Mouse (Mus musculus) stomach, postnatal 0 days (tissue): Measurements from ENCODE around the gene Srsf3. TPM values are rescaled to one million over a fixed set of nuclear protein-coding genes. Genes with fewer than 3 reads are reported as not detected.

Source experiments
- ATAC-seq: fragments of 200-750 bp; cut with Nextera tagmentation; 2 replicates; pipeline ENCODE4 v1.8.0; 2017; ENCODE audit not compliant: low FRiP score, low TSS enrichment
- DNase-seq: peaks from one replicate; pipeline ENCODE4 v3.0.0-alpha.2; 2016; ENCODE audit warnings: low spot score
- H3K27ac ChIP-seq: fragments of 300-500 bp; sonication (generic); replicated peaks from 2 replicates; pipeline ENCODE4 v1.5.1; 2014; ENCODE audit warnings: mild to moderate bottlenecking, control low read depth
- H3K27me3 ChIP-seq: fragments of 300-500 bp; sonication (generic); 2 replicates; pipeline ENCODE4 v1.6.1; 2014; ENCODE audit warnings: low read length; ENCODE audit not compliant: control insufficient read depth, insufficient read depth
- H3K36me3 ChIP-seq: fragments of 300-500 bp; sonication (generic); 2 replicates; pipeline ENCODE4 v1.6.1; 2014; ENCODE audit warnings: low read length, mixed read lengths; ENCODE audit not compliant: control insufficient read depth, insufficient read depth
- H3K4me1 ChIP-seq: fragments of 300-500 bp; sonication (generic); replicated peaks from 2 replicates; pipeline ENCODE4 v1.6.1; 2014; ENCODE audit warnings: antibody characterized with exemption; ENCODE audit not compliant: control insufficient read depth, insufficient read depth
- H3K4me2 ChIP-seq: fragments of 300-500 bp; sonication (generic); replicated peaks from 2 replicates; pipeline ENCODE4 v1.6.1; 2014; ENCODE audit warnings: low read depth, mild to moderate bottlenecking, control low read depth, moderate library complexity
- H3K4me3 ChIP-seq: fragments of 300-500 bp; sonication (generic); 2 replicates; pipeline ENCODE4 v1.5.1; 2014; ENCODE audit warnings: low read depth, low read length, control low read depth
- H3K9ac ChIP-seq: fragments of 300-500 bp; sonication (generic); 2 replicates; pipeline ENCODE4 v1.6.1; 2014; ENCODE audit warnings: mild to moderate bottlenecking, low read length, control low read depth, mixed read lengths
- H3K9me3 ChIP-seq: fragments of 300-500 bp; sonication (generic); 2 replicates; pipeline ENCODE4 v1.6.1; 2016; ENCODE audit warnings: low read length; ENCODE audit not compliant: control insufficient read depth
- CTCF ChIP-seq: IDR thresholded peaks from 2 replicates; pipeline ENCODE4 v1.5.1; 2016; ENCODE audit warnings: antibody characterized with exemption, low read depth, mild to moderate bottlenecking, moderate library complexity
- EP300 ChIP-seq: optimal IDR thresholded peaks from 2 replicates; pipeline ENCODE3; 2016; ENCODE audit warnings: antibody characterized with exemption
- WGBS: fragments of 180-500 bp; shearing (Covaris S2); extraction: QIAGEN DNeasy Blood & Tissue Kit; methylation state at CpG from one replicate; pipeline ENCODE4 v1.1.7; 2014; 5-methylcytosine and 5-hydroxymethylcytosine counted together
- polyA plus RNA-seq: library from polyadenylated mRNA; unstranded; fragments of >200 nt; fragmentation: Nextera tagmentation; extraction: Ambion mirVana; gene quantifications from 2 replicates; pipeline ENCODE4 v1.2.1, GENCODE M21; 2015

Srsf3 gene
- polyA plus RNA-seq, 1 experiment from 2014 or later: 305 TPM

- DNase-seq: peak; percentile 50
- TF ChIP-seq CTCF (peak; percentile 78), EP300 (no peak)
- Histone ChIP-seq H3K4me3 (no peak overlapping the region), H3K4me1 (no peaks in the 10 kb centered on the region), H3K4me2 (no peak overlapping the region), H3K36me3 (no peaks in the 10 kb centered on the region), H3K27ac (no peak overlapping the region), H3K27me3 (no peaks in the 10 kb centered on the region), H3K9ac (no peak overlapping the region), H3K9me3 (no peaks in the 10 kb centered on the region)
- ATAC-seq: no peak
These were observed 12.0 kb upstream of the Srsf3 start for GRCm38 (mm10) chr17:29020444-29020843.

DNA sequence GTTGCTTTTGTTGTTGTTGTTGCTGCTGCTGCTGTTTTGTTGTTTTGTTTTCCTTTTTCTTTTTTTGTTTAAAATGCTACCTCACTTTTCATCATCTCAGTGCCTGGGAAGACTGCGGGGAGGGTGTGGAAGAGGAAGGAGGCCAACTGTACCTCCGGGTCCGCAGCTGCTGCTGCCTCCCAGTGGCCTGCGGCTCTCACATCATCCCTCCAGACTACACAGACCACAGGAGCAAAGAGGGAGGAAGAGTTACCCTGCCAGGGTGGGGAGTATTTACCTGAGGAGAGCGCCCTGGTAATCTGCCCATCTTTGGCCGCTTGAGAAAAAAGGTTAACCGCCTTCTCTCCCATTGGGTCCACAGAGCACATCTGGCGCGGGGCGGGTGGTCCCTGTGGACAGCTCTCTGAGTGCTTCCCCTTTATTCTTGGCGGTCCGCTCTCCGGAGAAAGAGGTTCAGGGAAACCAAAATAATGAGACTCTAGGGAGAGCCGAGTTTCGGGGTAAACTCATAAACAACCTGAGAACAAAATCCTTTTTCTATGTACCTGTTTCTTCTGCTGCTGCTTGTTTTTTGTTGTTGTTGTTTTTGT, 10.1 kb upstream of the Srsf3 start:
- WGBS: 29% methylated on average over 15 of the region's 15 CpGs
- ATAC-seq: peak; percentile 45

GRCm38 (mm10) chr17:29023346-29023745, 9.1 kb upstream of the Srsf3 start:
- no peak for ATAC-seq
- no peak overlapping the region for H3K4me2 ChIP-seq
- H3K4me3 ChIP-seq: no peak overlapping the region
- H3K9me3 ChIP-seq: no peaks in the 10 kb centered on the region
- WGBS: 92% methylated on average over 6 of the region's 6 CpGs
- no peak for DNase-seq
- H3K36me3 ChIP-seq: no peaks in the 10 kb centered on the region
- H3K27me3 ChIP-seq: no peaks in the 10 kb centered on the region
- H3K9ac ChIP-seq: no peak overlapping the region
- no peak for TF ChIP-seq EP300
- no peak for TF ChIP-seq CTCF
- H3K4me1 ChIP-seq: no peaks in the 10 kb centered on the region; the same call in 1 of the 2 replicates
- H3K27ac ChIP-seq: no peak overlapping the region

More for the DNA sequence above, 10.1 kb upstream of the Srsf3 start:
- Histone ChIP-seq H3K9ac (no peak overlapping the region), H3K4me2 (0 out of 2 replicates have a peak overlapping the region, but pooled peaks have one; percentile 11), H3K9me3 (no peaks in the 10 kb centered on the region), H3K4me1 (no peaks in the 10 kb centered on the region; the same call in 1 of the 2 replicates), H3K4me3 (no peak overlapping the region), H3K36me3 (no peaks in the 10 kb centered on the region), H3K27me3 (no peaks in the 10 kb centered on the region), H3K27ac (no peak overlapping the region)
- DNase-seq: peak; percentile 69
- TF ChIP-seq EP300: no peak
- TF ChIP-seq CTCF: peak; percentile 82

GRCm38 (mm10) chr17:29024047-29024892, 8.2 kb upstream of the Srsf3 start:
- no peaks in the 10 kb centered on the region for H3K36me3 ChIP-seq
- H3K27me3 ChIP-seq: no peaks in the 10 kb centered on the region
- TF ChIP-seq CTCF: no peak
- no peak for TF ChIP-seq EP300

DNA sequence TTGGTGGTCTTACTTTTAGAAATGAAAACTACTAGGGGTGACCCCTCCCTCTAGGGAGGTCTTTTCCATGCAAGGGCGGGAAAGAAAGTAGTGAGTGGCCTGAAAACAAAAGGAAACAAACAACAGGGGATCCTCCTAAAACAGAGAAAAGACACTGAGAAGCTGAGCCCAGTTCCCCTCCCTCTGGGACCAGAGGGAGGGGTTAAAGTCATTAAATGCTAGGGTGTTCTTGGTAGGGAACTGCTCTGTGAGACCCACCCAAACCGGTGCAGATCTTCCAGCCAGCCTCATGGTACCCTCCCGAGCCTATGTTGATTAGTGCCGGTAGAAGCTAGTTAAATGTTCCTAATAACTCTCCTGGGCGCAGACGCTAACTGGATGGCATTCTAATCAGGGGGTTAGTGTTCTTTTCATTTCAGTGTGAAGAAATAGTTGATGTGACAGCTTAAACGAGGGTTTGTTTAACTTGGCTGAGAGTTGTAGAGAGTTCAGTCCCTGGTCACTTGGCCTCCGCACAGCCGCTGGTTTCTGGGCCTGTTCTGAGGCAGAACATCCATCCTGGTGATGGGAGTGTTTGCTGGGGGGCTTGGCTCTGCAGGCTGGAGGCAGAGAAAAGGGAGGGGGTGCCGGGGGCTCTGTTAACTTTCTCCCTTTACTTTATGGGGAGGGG, 7.4 kb upstream of the Srsf3 start:
- H3K4me1 ChIP-seq: no peaks in the 10 kb centered on the region; the same call in 1 of the 2 replicates
- no peak overlapping the region for H3K9ac ChIP-seq
- DNase-seq: peak; percentile 50
- no peak overlapping the region for H3K4me3 ChIP-seq
- no peaks in the 10 kb centered on the region for H3K36me3 ChIP-seq
- H3K4me2 ChIP-seq: no peak overlapping the region; the same call in 1 of the 2 replicates
- no peaks in the 10 kb centered on the region for H3K27me3 ChIP-seq
- H3K9me3 ChIP-seq: no peaks in the 10 kb centered on the region
- H3K27ac ChIP-seq: peak overlapping the region; percentile 45
- ATAC-seq: peak; percentile 60
- WGBS: 14% methylated on average over 10 of the region's 10 CpGs
- no peak for TF ChIP-seq CTCF
- TF ChIP-seq EP300: no peak

More at GRCm38 (mm10) chr17:29024047-29024892, 8.2 kb upstream of the Srsf3 start:
- no peaks in the 10 kb centered on the region; the same call in 1 of the 2 replicates for H3K4me1 ChIP-seq
- no peak overlapping the region for H3K9ac ChIP-seq
- no peak overlapping the region; the same call in 1 of the 2 replicates for H3K4me2 ChIP-seq
- DNase-seq (no peak), ATAC-seq (no peak)
- 59% methylated on average over 22 of the region's 22 CpGs for WGBS
- H3K27ac ChIP-seq: peak overlapping the region; percentile 45
- no peak overlapping the region for H3K4me3 ChIP-seq
- H3K9me3 ChIP-seq: no peaks in the 10 kb centered on the region
